Mouse (Mus musculus) intestine, embryonic 15.5 days (tissue): ENCODE results near the gene Sh3bp1. TPM values are rescaled to one million over a fixed set of nuclear protein-coding genes. Genes with fewer than 3 reads are reported as not detected.

Experiments
- ATAC-seq: fragments of 200-750 bp; cut with Nextera tagmentation; 2 replicates; pipeline ENCODE4 v1.8.0; 2017; ENCODE audit warnings: moderate TSS enrichment, moderate library complexity
- H3K27ac ChIP-seq: fragments of 300-500 bp; sonication (generic); 2 replicates; pipeline ENCODE4 v1.5.1; 2015; ENCODE audit warnings: mild to moderate bottlenecking, inconsistent platforms
- H3K27me3 ChIP-seq: fragments of 300-500 bp; sonication (generic); replicated peaks from 2 replicates; pipeline ENCODE4 v1.6.1; 2015; ENCODE audit warnings: inconsistent platforms
- H3K36me3 ChIP-seq: fragments of 300-500 bp; sonication (generic); 2 replicates; pipeline ENCODE4 v1.6.1; 2015; ENCODE audit warnings: inconsistent platforms
- H3K4me1 ChIP-seq: fragments of 300-500 bp; sonication (generic); replicated peaks from 2 replicates; pipeline ENCODE4 v1.6.1; 2015; ENCODE audit warnings: inconsistent platforms
- H3K4me2 ChIP-seq: fragments of 300-500 bp; sonication (generic); replicated peaks from 2 replicates; pipeline ENCODE4 v1.6.1; 2015; ENCODE audit warnings: mild to moderate bottlenecking, inconsistent platforms
- H3K4me3 ChIP-seq: fragments of 300-500 bp; sonication (generic); replicated peaks from 2 replicates; pipeline ENCODE4 v1.5.1; 2015; ENCODE audit warnings: inconsistent platforms
- H3K9ac ChIP-seq: fragments of 300-500 bp; sonication (generic); 2 replicates; pipeline ENCODE4 v1.6.1; 2015; ENCODE audit warnings: inconsistent platforms
- H3K9me3 ChIP-seq: fragments of 300-500 bp; sonication (generic); 2 replicates; pipeline ENCODE4 v1.6.1; 2016; ENCODE audit warnings: inconsistent platforms
- WGBS: fragments of 180-500 bp; shearing (Covaris S2); methylation state at CpG from one replicate; pipeline ENCODE4 v1.1.7; 2015; 5-methylcytosine and 5-hydroxymethylcytosine counted together
- polyA plus RNA-seq: library from polyadenylated mRNA; unstranded; fragments of >200 nt; fragmentation: Nextera tagmentation; extraction: Ambion mirVana; gene quantifications from 2 replicates; pipeline ENCODE4 v1.2.1, GENCODE M21; 2015

The Sh3bp1 gene
- polyA plus RNA-seq, 1 experiment from 2014 or later: 26.8 TPM

DNA sequence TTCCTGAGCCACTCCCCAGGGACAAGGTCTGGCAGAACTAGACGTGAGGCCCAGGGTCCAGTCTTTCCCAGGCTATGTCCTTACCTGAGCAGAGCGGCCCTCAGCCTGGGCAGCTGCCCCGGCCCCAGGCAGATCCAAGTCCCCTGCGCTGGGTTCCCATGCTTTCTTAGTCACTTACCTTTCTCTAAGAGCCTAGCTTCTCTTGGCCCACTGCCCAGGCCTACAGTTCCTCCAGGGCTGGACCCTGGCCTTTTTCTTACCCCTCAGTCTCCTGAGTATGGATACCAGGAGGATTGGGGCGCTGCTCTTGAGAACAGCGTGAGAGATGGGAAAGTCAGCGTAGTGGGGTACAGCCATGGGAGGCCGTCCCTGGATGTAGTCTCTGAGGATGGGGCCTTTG is 19.1 kb upstream of the Sh3bp1 start:
- H3K9ac ChIP-seq: no peak overlapping the region
- peaks cover 25% of the 10 kb centered on the region for H3K36me3 ChIP-seq
- no peak overlapping the region for H3K4me3 ChIP-seq
- ATAC-seq: no peak
- H3K27ac ChIP-seq: no peak overlapping the region
- peaks cover 23% of the 10 kb centered on the region for H3K4me1 ChIP-seq
- no peaks in the 10 kb centered on the region for H3K27me3 ChIP-seq
- 92% methylated on average over 8 of the region's 8 CpGs for WGBS
- no peak overlapping the region for H3K4me2 ChIP-seq
- no peaks in the 10 kb centered on the region for H3K9me3 ChIP-seq

DNA sequence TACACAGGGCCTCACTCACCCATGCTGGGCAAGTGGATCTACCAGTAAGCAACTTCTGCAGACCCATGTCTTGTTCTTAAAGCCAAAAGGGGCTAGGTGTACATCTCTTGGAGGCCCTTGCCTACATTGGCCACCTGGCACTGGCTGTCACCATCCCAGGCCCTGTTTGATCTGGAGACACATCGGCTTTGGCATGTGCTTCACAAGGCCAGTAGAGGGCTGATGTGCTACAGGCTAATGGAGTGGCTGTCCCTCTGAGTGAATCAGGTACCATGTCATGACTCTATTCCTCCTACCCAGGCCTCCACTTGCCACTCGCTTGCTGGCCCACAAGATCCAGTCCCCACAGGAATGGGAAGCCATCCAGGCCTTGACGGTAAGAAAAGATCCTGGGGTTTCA is 17.7 kb upstream of the Sh3bp1 start:
- Histone ChIP-seq H3K4me2 (no peak overlapping the region), H3K9ac (no peak overlapping the region), H3K27me3 (no peaks in the 10 kb centered on the region), H3K4me3 (no peak overlapping the region), H3K9me3 (no peaks in the 10 kb centered on the region), H3K36me3 (peaks cover 33% of the 10 kb centered on the region), H3K27ac (no peak overlapping the region), H3K4me1 (peaks cover 13% of the 10 kb centered on the region)
- WGBS: 81% methylated on average over 3 of the region's 3 CpGs
- ATAC-seq: no peak

GRCm38 (mm10) chr15:78889401-78889853 is 10.1 kb upstream of the Sh3bp1 start:
- no peaks in the 10 kb centered on the region for H3K9me3 ChIP-seq
- WGBS: 23% methylated on average over 13 of the region's 13 CpGs
- H3K27ac ChIP-seq: no peak overlapping the region
- peak; percentile 44; the same call in 1 of the 2 replicates for ATAC-seq
- H3K36me3 ChIP-seq: peaks cover 39% of the 10 kb centered on the region
- H3K4me2 ChIP-seq: no peak overlapping the region
- no peak overlapping the region for H3K9ac ChIP-seq
- no peak overlapping the region for H3K4me3 ChIP-seq
- H3K4me1 ChIP-seq: peaks cover 33% of the 10 kb centered on the region
- no peaks in the 10 kb centered on the region for H3K27me3 ChIP-seq

DNA sequence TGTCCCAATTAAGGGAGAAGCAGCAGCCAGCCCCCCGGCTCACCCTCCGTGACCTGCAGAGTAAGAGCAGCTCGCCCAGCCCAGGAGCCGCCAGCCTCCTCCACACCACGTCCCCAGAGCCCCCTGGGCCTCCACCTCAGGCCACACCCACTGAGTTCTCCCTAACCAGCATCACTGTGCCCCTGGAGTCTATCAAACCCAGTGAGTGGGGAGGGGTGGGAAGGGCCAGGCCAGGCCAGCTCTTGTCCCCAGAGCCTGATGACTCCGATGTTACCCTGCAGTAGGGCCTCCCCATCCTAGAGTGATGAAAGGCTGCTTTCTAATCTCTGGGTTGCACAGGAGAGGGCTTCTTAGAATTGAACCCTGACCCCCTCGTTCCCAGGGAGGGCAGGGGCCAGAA is 7.1 kb upstream of the Sh3bp1 start:
- no peaks in the 10 kb centered on the region for H3K27me3 ChIP-seq
- no peak overlapping the region for H3K4me2 ChIP-seq
- H3K4me3 ChIP-seq: no peak overlapping the region
- WGBS: 25% methylated on average over 7 of the region's 7 CpGs
- ATAC-seq: no peak
- H3K4me1 ChIP-seq: peaks cover 57% of the 10 kb centered on the region
- H3K27ac ChIP-seq: no peak overlapping the region
- no peaks in the 10 kb centered on the region for H3K9me3 ChIP-seq
- peaks cover 22% of the 10 kb centered on the region for H3K36me3 ChIP-seq
- H3K9ac ChIP-seq: no peak overlapping the region

- Histone ChIP-seq H3K36me3 (peaks cover 15% of the 10 kb centered on the region; the same call in 1 of the 2 replicates), H3K9ac (no peak overlapping the region), H3K4me3 (no peak overlapping the region), H3K4me1 (peaks cover 62% of the 10 kb centered on the region), H3K27me3 (no peaks in the 10 kb centered on the region), H3K27ac (peak overlapping the region; percentile 57), H3K4me2 (no peak overlapping the region), H3K9me3 (no peaks in the 10 kb centered on the region)
- ATAC-seq: no peak
- WGBS: 72% methylated on average over 13 of the region's 13 CpGs
Measured at GRCm38 (mm10) chr15:78894726-78895125, 4.8 kb upstream of the Sh3bp1 start.

DNA sequence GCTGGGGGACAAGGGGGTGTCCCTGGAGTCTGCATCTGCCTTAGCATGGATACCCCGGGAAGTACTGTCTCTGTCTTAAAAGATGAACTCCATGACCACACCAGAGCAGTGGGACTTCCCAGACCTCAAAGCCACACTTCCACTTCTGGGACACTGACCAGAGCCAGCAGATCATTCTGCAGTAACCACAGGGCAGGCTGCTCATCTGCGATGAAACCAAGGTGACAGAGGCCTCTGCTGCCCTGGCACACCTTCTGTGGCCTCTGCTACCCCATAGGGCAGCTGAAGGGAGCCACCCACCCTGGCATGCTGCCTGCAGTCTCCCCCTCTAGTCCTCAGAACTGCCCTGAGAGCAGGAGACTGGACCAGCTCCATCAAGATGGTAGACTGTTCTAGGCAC is 3.8 kb upstream of the Sh3bp1 start:
- peaks cover 15% of the 10 kb centered on the region; the same call in 1 of the 2 replicates for H3K36me3 ChIP-seq
- no peak overlapping the region for H3K9ac ChIP-seq
- H3K4me1 ChIP-seq: peaks cover 63% of the 10 kb centered on the region
- H3K4me2 ChIP-seq: no peak overlapping the region
- no peaks in the 10 kb centered on the region for H3K27me3 ChIP-seq
- H3K9me3 ChIP-seq: no peaks in the 10 kb centered on the region
- WGBS: 77% methylated on average over 2 of the region's 2 CpGs
- H3K4me3 ChIP-seq: no peak overlapping the region
- ATAC-seq: no peak
- peak overlapping the region; percentile 48; the same call in 1 of the 2 replicates for H3K27ac ChIP-seq

GRCm38 (mm10) chr15:78896149-78896548 is 3.4 kb upstream of the Sh3bp1 start:
- Histone ChIP-seq H3K4me3 (no peak overlapping the region), H3K27ac (peak overlapping the region; percentile 48; the same call in 1 of the 2 replicates), H3K9me3 (no peaks in the 10 kb centered on the region), H3K9ac (no peak overlapping the region), H3K36me3 (peaks cover 15% of the 10 kb centered on the region; the same call in 1 of the 2 replicates), H3K27me3 (no peaks in the 10 kb centered on the region), H3K4me2 (no peak overlapping the region), H3K4me1 (peaks cover 67% of the 10 kb centered on the region)
- WGBS: 77% methylated on average over 3 of the region's 3 CpGs
- ATAC-seq: no peak

DNA sequence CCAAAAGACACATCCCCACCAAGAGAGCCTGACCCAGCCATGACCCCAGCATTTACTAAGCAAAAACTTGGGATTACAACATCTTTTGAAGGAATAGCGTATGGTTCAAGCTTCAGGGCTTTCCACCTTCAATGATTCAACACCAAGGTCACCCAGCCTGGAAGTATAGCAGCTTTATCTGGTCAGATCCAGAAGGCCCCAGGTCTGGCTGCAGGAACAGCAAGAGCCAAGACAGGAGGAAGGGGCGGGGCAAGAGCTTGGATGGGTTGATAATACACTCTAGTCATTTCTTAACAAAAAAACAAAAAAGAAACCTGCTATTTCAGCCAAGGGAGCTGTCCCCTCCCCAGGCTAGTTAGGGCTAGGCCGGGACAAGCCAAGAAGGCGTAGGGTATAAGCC is 2.1 kb upstream of the Sh3bp1 start:
- 90% methylated on average over 4 of the region's 4 CpGs for WGBS
- no peaks in the 10 kb centered on the region for H3K9me3 ChIP-seq
- H3K36me3 ChIP-seq: peaks cover 7% of the 10 kb centered on the region; the same call in 1 of the 2 replicates
- H3K27ac ChIP-seq: peak overlapping the region; percentile 68; the same call in 1 of the 2 replicates
- no peak overlapping the region for H3K4me3 ChIP-seq
- no peaks in the 10 kb centered on the region for H3K27me3 ChIP-seq
- no peak overlapping the region for H3K9ac ChIP-seq
- no peak for ATAC-seq
- peaks cover 66% of the 10 kb centered on the region for H3K4me1 ChIP-seq
- H3K4me2 ChIP-seq: no peak overlapping the region

DNA sequence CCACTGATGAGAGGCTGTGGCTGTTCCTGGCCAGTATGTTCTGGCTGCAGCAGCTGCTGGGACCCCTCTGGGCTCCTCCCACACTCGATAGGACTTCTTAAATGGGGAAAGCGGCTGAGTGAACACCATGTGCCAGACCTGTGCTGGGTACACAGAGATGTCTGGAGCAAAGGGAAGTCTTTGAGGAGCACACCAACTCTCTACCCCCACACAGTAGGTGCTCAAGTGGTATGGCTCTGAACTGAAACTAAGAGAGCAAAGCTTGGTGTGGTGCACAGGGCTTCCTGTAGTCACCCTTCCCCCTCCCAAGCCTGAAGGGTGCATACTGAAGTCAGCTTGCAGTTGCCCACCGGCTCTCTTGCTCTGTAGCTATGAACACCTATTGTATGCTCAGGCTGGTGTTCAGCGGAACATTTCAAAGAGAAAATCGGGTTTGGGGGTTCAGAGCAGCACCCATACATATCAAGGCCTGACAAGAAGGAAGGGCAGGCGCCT is 1.0 kb upstream of the Sh3bp1 start:
- no peak for ATAC-seq
- Histone ChIP-seq H3K4me1 (peaks cover 69% of the 10 kb centered on the region), H3K27me3 (no peaks in the 10 kb centered on the region), H3K27ac (peak overlapping the region; percentile 68), H3K9ac (0 out of 2 replicates have a peak overlapping the region, but pooled peaks have one; percentile 82), H3K4me2 (peak overlapping the region; percentile 91), H3K9me3 (no peaks in the 10 kb centered on the region), H3K4me3 (peak overlapping the region; percentile 66; the same call in 1 of the 2 replicates), H3K36me3 (peaks cover 8% of the 10 kb centered on the region; the same call in 1 of the 2 replicates)
- 59% methylated on average over 6 of the region's 6 CpGs for WGBS

- Histone ChIP-seq H3K27me3 (no peaks in the 10 kb centered on the region), H3K4me2 (peak within 1 kb of the TSS; percentile 91), H3K4me3 (peak within 1 kb of the TSS; percentile 66), H3K36me3 (peaks cover 12% of the 10 kb centered on the region), H3K9ac (peak within 1 kb of the TSS; percentile 82), H3K27ac (peak within 1 kb of the TSS; percentile 78), H3K9me3 (no peaks in the 10 kb centered on the region), H3K4me1 (peaks cover 61% of the 10 kb centered on the region)
- ATAC-seq: no peak
- WGBS: 2% methylated on average over 20 of the region's 20 CpGs
Measured at GRCm38 (mm10) chr15:78899409-78899739, 194 bp upstream of the Sh3bp1 start, which contains the start of gene Gm49510. TSS of gene Gm49510 (plus strand) at chr15:78899667.

GRCm38 (mm10) chr15:78900585-78901421 is 1.2 kb downstream of the Sh3bp1 start:
- Histone ChIP-seq H3K36me3 (peaks cover 17% of the 10 kb centered on the region), H3K9me3 (no peaks in the 10 kb centered on the region), H3K4me1 (peaks cover 50% of the 10 kb centered on the region), H3K4me2 (peak overlapping the region; percentile 91), H3K4me3 (peak overlapping the region; percentile 66), H3K27me3 (no peaks in the 10 kb centered on the region), H3K27ac (peak overlapping the region; percentile 78), H3K9ac (peak overlapping the region; percentile 82)
- 0 out of 2 replicates have a peak, but pooled peaks have one; percentile 24 for ATAC-seq
- WGBS: 11% methylated on average over 18 of the region's 18 CpGs

- 49% methylated on average over 8 of the region's 8 CpGs for WGBS
- peak overlapping the region; percentile 91 for H3K4me2 ChIP-seq
- H3K27me3 ChIP-seq: no peaks in the 10 kb centered on the region
- ATAC-seq: no peak
- H3K4me1 ChIP-seq: peaks cover 44% of the 10 kb centered on the region
- H3K36me3 ChIP-seq: peaks cover 17% of the 10 kb centered on the region
- H3K9me3 ChIP-seq: no peaks in the 10 kb centered on the region
- 0 out of 2 replicates have a peak overlapping the region, but pooled peaks have one; percentile 78 for H3K27ac ChIP-seq
- peak overlapping the region; percentile 82 for H3K9ac ChIP-seq
- peak overlapping the region; percentile 66 for H3K4me3 ChIP-seq
Measured at GRCm38 (mm10) chr15:78901422-78901789, 1.8 kb downstream of the Sh3bp1 start.
